In genomic region chr1:190816141-190816540, GRCm38 (mm10) we compare ENCODE assay signal across 23 mouse cellular contexts.
DNase-seq lines count a peak whose midpoint lies in the region; ATAC-seq lines count a peak whose summit lies in the region.
"Had no signal": no experiment of that assay in that cellular context is flagged by ENCODE, and none has a peak within 500 bp of the region (broad histone marks: within the 10 kb centered on the region; RNA-seq: fewer than 3 reads in every experiment).

No protein-coding gene starts in this region.

- no peaks in the 10 kb centered on the region for H3K9me3 ChIP-seq in heart, embryonic 14.5 days (ENCODE audit: control insufficient read depth, low read length)
- H3K9me3 ChIP-seq: embryonic facial prominence, embryonic 12.5 days; forebrain, embryonic 15.5 days; intestine, embryonic 15.5 days; limb, embryonic 15.5 days; liver, embryonic 15.5 days; midbrain, embryonic 12.5 days; neural tube, embryonic 12.5 days had no signal

- no peak overlapping the region for H3K4me2 ChIP-seq in heart, embryonic 14.5 days (ENCODE audit: low read length)
- H3K4me2 ChIP-seq: embryonic facial prominence, embryonic 12.5 days; forebrain, embryonic 15.5 days; hindbrain, embryonic 14.5 days; intestine, embryonic 15.5 days; limb, embryonic 15.5 days; liver, embryonic 15.5 days; midbrain, embryonic 12.5 days; neural tube, embryonic 12.5 days had no signal

- H3K36me3 ChIP-seq in heart, embryonic 14.5 days (ENCODE audit: control insufficient read depth, insufficient read depth, low read length): no peaks in the 10 kb centered on the region
- H3K36me3 ChIP-seq: embryonic facial prominence, embryonic 12.5 days; forebrain, embryonic 15.5 days; intestine, embryonic 15.5 days; limb, embryonic 15.5 days; liver, embryonic 15.5 days; midbrain, embryonic 12.5 days; neural tube, embryonic 12.5 days had no signal

- no peak overlapping the region for H3K4me3 ChIP-seq in heart, embryonic 14.5 days (ENCODE audit: control insufficient read depth in 1 of 2, insufficient read depth in 1 of 2, low read depth in 1 of 2, low read length in 2 of 2)
- H3K4me3 ChIP-seq: embryonic facial prominence, embryonic 12.5 days; erythroblast, embryonic 14.5 days; forebrain, embryonic 15.5 days; intestine, embryonic 15.5 days; limb, embryonic 15.5 days; liver, embryonic 15.5 days; midbrain, embryonic 12.5 days; neural tube, embryonic 12.5 days had no signal

- no peaks in the 10 kb centered on the region for H3K27me3 ChIP-seq in heart, embryonic 14.5 days (ENCODE audit: control insufficient read depth, insufficient read depth, low read length)
- H3K27me3 ChIP-seq: embryonic facial prominence, embryonic 12.5 days; forebrain, embryonic 15.5 days; intestine, embryonic 15.5 days; limb, embryonic 15.5 days; liver, embryonic 15.5 days; midbrain, embryonic 12.5 days had no signal

- H3K4me1 ChIP-seq in heart, embryonic 14.5 days (ENCODE audit: control insufficient read depth in 2 of 2, insufficient read depth in 2 of 2, low read length in 2 of 2): peaks cover 31 to 57% of the 10 kb centered on the region in 2 experiments
- H3K4me1 ChIP-seq: intestine, embryonic 15.5 days had no signal

- WGBS in heart, embryonic 14.5 days: 61% methylated on average over 11 of the region's 11 CpGs

- ATAC-seq in heart, embryonic 14.5 days (ENCODE audit: insufficient number of reproducible peaks, insufficient read depth, low FRiP score, low read depth): no peak
- ATAC-seq: forebrain, embryonic 15.5 days; intestine, embryonic 15.5 days; lung, postnatal 0 days had no signal

- H3K27ac ChIP-seq in heart, embryonic 14.5 days (replicated peaks in 1 of 2; ENCODE audit: control insufficient read depth in 1 of 2, insufficient read depth in 1 of 2, low read depth in 2 of 2, low read length in 2 of 2): peak overlapping the region; percentile 17 to 42; a peak in 2 of 4 replicates
- H3K27ac ChIP-seq: embryonic facial prominence, embryonic 12.5 days; forebrain, embryonic 15.5 days; hindbrain, embryonic 14.5 days; intestine, embryonic 15.5 days; kidney, postnatal 0 days; limb, embryonic 15.5 days; liver, embryonic 15.5 days; midbrain, embryonic 12.5 days; neural tube, embryonic 12.5 days had no signal

- H3K9ac ChIP-seq in heart, embryonic 14.5 days (ENCODE audit: low read length): no peak overlapping the region
- H3K9ac ChIP-seq: embryonic facial prominence, embryonic 12.5 days; forebrain, embryonic 15.5 days; hindbrain, embryonic 14.5 days; intestine, embryonic 15.5 days; limb, embryonic 15.5 days; liver, embryonic 15.5 days; midbrain, embryonic 12.5 days; neural tube, embryonic 12.5 days had no signal

- DNase-seq in adrenal gland, adult (ENCODE audit: inconsistent age in 2 of 2, low spot score in 1 of 2): peak; percentile 80 to 87
- no peak for DNase-seq in adrenal gland, postnatal 4 days (ENCODE audit: low spot score in 2 of 2)
- DNase-seq in ovary, postnatal 36 days (ENCODE audit: low spot score): peak; percentile 20
- DNase-seq in ovary, postnatal 14 days (ENCODE audit: low spot score): no peak
- DNase-seq in heart, postnatal 4 days: peak; percentile 56
- DNase-seq in frontal cortex, adult 2 months (ENCODE audit: extremely low spot score in 1 of 2, low spot score in 1 of 2): no peak
- no peak for DNase-seq in spleen, postnatal 4 days (ENCODE audit: low spot score in 2 of 2)
- DNase-seq: cerebellum, adult 9-11 months; layer of hippocampus, postnatal 36 days; right cerebral cortex, postnatal 25 days; thymus, adult 2 months had no signal

Comparison
In these comparisons a context has a peak if more than half of its experiments do, and no peak if none do; other contexts are left out.
1. DNase-seq: peak in adrenal gland, adult (2 of 2), ovary, postnatal 36 days (single experiment) and heart, postnatal 4 days (single experiment); none in adrenal gland, postnatal 4 days (0 of 2), ovary, postnatal 14 days (single experiment), frontal cortex, adult 2 months (0 of 2) and spleen, postnatal 4 days (0 of 2).